ENCODE assay signal across 9 mouse cellular contexts in the genomic region with DNA sequence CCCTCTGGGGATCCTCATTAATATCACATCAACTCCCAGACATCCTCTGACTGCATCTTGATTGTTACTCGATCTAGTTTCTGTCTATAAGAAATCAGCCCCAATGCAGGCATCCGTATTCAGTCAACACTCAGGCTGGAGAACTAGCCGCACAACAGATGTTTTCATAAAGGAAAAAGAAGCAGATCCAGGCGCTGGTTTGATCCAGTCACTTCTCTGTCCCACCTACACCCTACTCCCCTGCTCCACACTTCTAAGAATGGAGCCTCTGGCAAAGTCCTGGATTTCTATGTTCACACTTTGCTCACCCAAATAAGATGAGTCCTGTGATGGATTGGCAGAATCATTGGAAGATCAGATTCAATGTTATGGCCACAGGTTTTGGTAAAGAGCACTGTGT.
"Had no signal": no experiment of that assay in that cellular context is flagged by ENCODE, and none has a peak within 500 bp of the region (broad histone marks: within the 10 kb centered on the region; RNA-seq: fewer than 3 reads in every experiment).

No protein-coding gene starts in this region.

- DNase-seq: kidney, adult 18-20 months; kidney, postnatal 10 days; lung, adult 18-20 months had no signal

- H3K4me3 ChIP-seq: intestine, embryonic 15.5 days; limb, embryonic 13.5 days; midbrain, embryonic 13.5 days; myocyte; neural tube, embryonic 15.5 days had no signal

- H3K27ac ChIP-seq: intestine, embryonic 15.5 days; limb, embryonic 13.5 days; liver, embryonic 14.5 days; midbrain, embryonic 13.5 days; neural tube, embryonic 15.5 days had no signal
